Mouse (Mus musculus) limb, embryonic 12.5 days (tissue): Measurements from ENCODE around the gene Nhlrc1. TPM values are rescaled to one million over a fixed set of nuclear protein-coding genes. Genes with fewer than 3 reads are reported as not detected.

Source experiments
- ATAC-seq: fragments of 200-750 bp; cut with Nextera tagmentation; 2 replicates; pipeline ENCODE4 v1.8.0; 2017; ENCODE audit warnings: low read depth, moderate TSS enrichment; ENCODE audit not compliant: insufficient number of reproducible peaks, insufficient read depth, low FRiP score, low TSS enrichment
- H3K27ac ChIP-seq: fragments of 300-500 bp; sonication (generic); 2 replicates; pipeline ENCODE4 v1.5.1; 2016; ENCODE audit warnings: mild to moderate bottlenecking, moderate library complexity
- H3K27me3 ChIP-seq: fragments of 300-500 bp; sonication (generic); 2 replicates; pipeline ENCODE4 v1.6.1; 2016; ENCODE audit warnings: mild to moderate bottlenecking, moderate library complexity
- H3K36me3 ChIP-seq: fragments of 300-500 bp; sonication (generic); 2 replicates; pipeline ENCODE4 v1.6.1; 2016; ENCODE audit warnings: mild to moderate bottlenecking, moderate library complexity
- H3K4me1 ChIP-seq: fragments of 300-500 bp; sonication (generic); replicated peaks from 2 replicates; pipeline ENCODE4 v1.6.1; 2016
- H3K4me2 ChIP-seq: fragments of 300-500 bp; sonication (generic); 2 replicates; pipeline ENCODE4 v1.6.1; 2016; ENCODE audit warnings: mild to moderate bottlenecking, moderate library complexity
- H3K4me3 ChIP-seq: fragments of 300-500 bp; sonication (generic); replicated peaks from 2 replicates; pipeline ENCODE4 v1.5.1; 2016; ENCODE audit warnings: mild to moderate bottlenecking
- H3K9ac ChIP-seq: fragments of 300-500 bp; sonication (generic); replicated peaks from 2 replicates; pipeline ENCODE4 v1.6.1; 2016; ENCODE audit warnings: mild to moderate bottlenecking, moderate library complexity
- H3K9me3 ChIP-seq: fragments of 300-500 bp; sonication (generic); 2 replicates; pipeline ENCODE4 v1.6.1; 2016; ENCODE audit warnings: mild to moderate bottlenecking, moderate library complexity
- WGBS: fragments of 180-500 bp; shearing (Covaris S2); methylation state at CpG from one replicate; pipeline ENCODE4 v1.1.7; 2016; 5-methylcytosine and 5-hydroxymethylcytosine counted together
- polyA plus RNA-seq: library from polyadenylated mRNA; unstranded; fragments of >200 nt; fragmentation: Nextera tagmentation; extraction: Ambion mirVana; gene quantifications from 2 replicates; pipeline ENCODE4 v1.2.1, GENCODE M21; 2016

The Nhlrc1 gene
- polyA plus RNA-seq, 1 experiment from 2014 or later, result 4.3 TPM

GRCm38 (mm10) chr13:47043030-47043680, 28.5 kb upstream of the Nhlrc1 start, which contains the start of gene Kdm1b:
Gene Kdm1b, plus strand, starts transcription at chr13:47043499.
- H3K27ac ChIP-seq, result peak within 1 kb of the TSS; percentile 75
- no peaks in the 10 kb centered on the region for H3K9me3 ChIP-seq
- H3K4me1 ChIP-seq, result peaks cover 8% of the 10 kb centered on the region
- ATAC-seq, result peak; percentile 96
- H3K4me3 ChIP-seq, result peak within 1 kb of the TSS; percentile 83
- 0% methylated on average over 47 of the region's 48 CpGs for WGBS
- peak within 1 kb of the TSS; percentile 99 for H3K4me2 ChIP-seq
- peak within 1 kb of the TSS; percentile 80 for H3K9ac ChIP-seq
- H3K27me3 ChIP-seq, result no peaks in the 10 kb centered on the region; the same call in 1 of the 2 replicates
- no peaks in the 10 kb centered on the region for H3K36me3 ChIP-seq

- Histone ChIP-seq H3K9ac (no peak overlapping the region), H3K36me3 (no peaks in the 10 kb centered on the region), H3K27me3 (no peaks in the 10 kb centered on the region; the same call in 1 of the 2 replicates), H3K4me2 (peak overlapping the region; percentile 99; the same call in 1 of the 2 replicates), H3K9me3 (no peaks in the 10 kb centered on the region), H3K4me1 (peaks cover 8% of the 10 kb centered on the region), H3K27ac (no peak overlapping the region), H3K4me3 (no peak overlapping the region)
- 56% methylated on average over 8 of the region's 8 CpGs for WGBS
- no peak for ATAC-seq
Observed at GRCm38 (mm10) chr13:47042024-47042633, 27.5 kb upstream of the Nhlrc1 start.

GRCm38 (mm10) chr13:47040061-47040460, 25.4 kb upstream of the Nhlrc1 start:
- no peak for ATAC-seq
- H3K36me3 ChIP-seq, result no peaks in the 10 kb centered on the region
- 92% methylated on average over 5 of the region's 5 CpGs for WGBS
- H3K9ac ChIP-seq, result no peak overlapping the region
- H3K27me3 ChIP-seq, result no peaks in the 10 kb centered on the region; the same call in 1 of the 2 replicates
- no peak overlapping the region for H3K4me3 ChIP-seq
- H3K4me2 ChIP-seq, result no peak overlapping the region
- H3K4me1 ChIP-seq, result peaks cover 8% of the 10 kb centered on the region
- H3K9me3 ChIP-seq, result no peaks in the 10 kb centered on the region
- H3K27ac ChIP-seq, result no peak overlapping the region

- no peaks in the 10 kb centered on the region for H3K9me3 ChIP-seq
- WGBS, result 88% methylated on average over 6 of the region's 6 CpGs
- H3K4me1 ChIP-seq, result no peaks in the 10 kb centered on the region
- H3K9ac ChIP-seq, result no peak overlapping the region
- no peaks in the 10 kb centered on the region for H3K36me3 ChIP-seq
- no peak for ATAC-seq
- H3K4me2 ChIP-seq, result no peak overlapping the region
- no peak overlapping the region for H3K27ac ChIP-seq
- H3K4me3 ChIP-seq, result no peak overlapping the region
- H3K27me3 ChIP-seq, result no peaks in the 10 kb centered on the region
Observed at GRCm38 (mm10) chr13:47037946-47038345, 23.3 kb upstream of the Nhlrc1 start.

- Histone ChIP-seq H3K36me3 (no peaks in the 10 kb centered on the region), H3K27me3 (no peaks in the 10 kb centered on the region), H3K4me1 (no peaks in the 10 kb centered on the region), H3K4me3 (no peak overlapping the region), H3K4me2 (no peak overlapping the region), H3K27ac (no peak overlapping the region), H3K9ac (no peak overlapping the region), H3K9me3 (no peaks in the 10 kb centered on the region)
- ATAC-seq, result no peak
- 88% methylated on average over 4 of the region's 4 CpGs for WGBS
Observed at GRCm38 (mm10) chr13:47033602-47034001, 19.0 kb upstream of the Nhlrc1 start.

GRCm38 (mm10) chr13:47030376-47031107, 15.9 kb upstream of the Nhlrc1 start:
- WGBS, result 83% methylated on average over 17 of the region's 17 CpGs
- no peak for ATAC-seq
- H3K9ac ChIP-seq, result no peak overlapping the region
- H3K9me3 ChIP-seq, result no peaks in the 10 kb centered on the region
- H3K27me3 ChIP-seq, result no peaks in the 10 kb centered on the region
- H3K36me3 ChIP-seq, result 0 out of 2 replicates have a peak, but pooled peaks cover under 1% of the 10 kb centered on the region
- no peak overlapping the region for H3K4me2 ChIP-seq
- no peak overlapping the region for H3K4me3 ChIP-seq
- no peaks in the 10 kb centered on the region for H3K4me1 ChIP-seq
- H3K27ac ChIP-seq, result no peak overlapping the region

GRCm38 (mm10) chr13:47020798-47021197, 6.1 kb upstream of the Nhlrc1 start:
- peaks cover 8% of the 10 kb centered on the region; the same call in 1 of the 2 replicates for H3K36me3 ChIP-seq
- no peaks in the 10 kb centered on the region for H3K27me3 ChIP-seq
- H3K9me3 ChIP-seq, result no peaks in the 10 kb centered on the region
- 68% methylated on average over 7 of the region's 7 CpGs for WGBS
- H3K4me3 ChIP-seq, result no peak overlapping the region
- no peak overlapping the region for H3K4me2 ChIP-seq
- H3K4me1 ChIP-seq, result no peaks in the 10 kb centered on the region
- no peak overlapping the region for H3K9ac ChIP-seq
- ATAC-seq, result no peak
- no peak overlapping the region for H3K27ac ChIP-seq

GRCm38 (mm10) chr13:47019774-47020173, 5.1 kb upstream of the Nhlrc1 start:
- H3K4me2 ChIP-seq, result no peak overlapping the region
- H3K27me3 ChIP-seq, result peaks cover 8% of the 10 kb centered on the region; the same call in 1 of the 2 replicates
- H3K27ac ChIP-seq, result no peak overlapping the region
- no peaks in the 10 kb centered on the region for H3K9me3 ChIP-seq
- peaks cover 1% of the 10 kb centered on the region; the same call in 1 of the 2 replicates for H3K36me3 ChIP-seq
- no peak for ATAC-seq
- 84% methylated on average over 7 of the region's 7 CpGs for WGBS
- no peak overlapping the region for H3K9ac ChIP-seq
- H3K4me1 ChIP-seq, result peaks cover 1% of the 10 kb centered on the region; the same call in 1 of the 2 replicates
- H3K4me3 ChIP-seq, result no peak overlapping the region

GRCm38 (mm10) chr13:47017259-47017658, 2.6 kb upstream of the Nhlrc1 start:
- Histone ChIP-seq H3K9me3 (peaks cover 18% of the 10 kb centered on the region; the same call in 1 of the 2 replicates), H3K9ac (no peak overlapping the region), H3K36me3 (no peaks in the 10 kb centered on the region), H3K4me2 (no peak overlapping the region), H3K4me3 (no peak overlapping the region), H3K27ac (no peak overlapping the region), H3K4me1 (peaks cover 10% of the 10 kb centered on the region), H3K27me3 (peaks cover 29% of the 10 kb centered on the region)
- 58% methylated on average over 5 of the region's 5 CpGs for WGBS
- ATAC-seq, result no peak

- Histone ChIP-seq H3K9ac (no peak overlapping the region), H3K36me3 (no peaks in the 10 kb centered on the region), H3K4me3 (peak overlapping the region; percentile 59; the same call in 1 of the 2 replicates), H3K4me2 (peak overlapping the region; percentile 98), H3K27me3 (peaks cover 34% of the 10 kb centered on the region), H3K4me1 (peaks cover 10% of the 10 kb centered on the region), H3K27ac (no peak overlapping the region), H3K9me3 (peaks cover 37% of the 10 kb centered on the region)
- no peak for ATAC-seq
- WGBS, result 64% methylated on average over 5 of the region's 5 CpGs
Observed at GRCm38 (mm10) chr13:47015195-47015501, 498 bp upstream of the Nhlrc1 start.

- Histone ChIP-seq H3K27me3 (peaks cover 34% of the 10 kb centered on the region), H3K27ac (no peak overlapping the region), H3K9me3 (peaks cover 47% of the 10 kb centered on the region), H3K4me3 (peak overlapping the region; percentile 59), H3K4me1 (peaks cover 10% of the 10 kb centered on the region), H3K4me2 (peak overlapping the region; percentile 98), H3K9ac (no peak overlapping the region), H3K36me3 (no peaks in the 10 kb centered on the region)
- 63% methylated on average over 10 of the region's 10 CpGs for WGBS
- no peak for ATAC-seq
Observed at GRCm38 (mm10) chr13:47013740-47014139, 910 bp downstream of the Nhlrc1 start.
